Mouse (Mus musculus) neural tube, embryonic 12.5 days (tissue): ENCODE results near the gene Ndufv1. TPM values are rescaled to one million over a fixed set of nuclear protein-coding genes. Genes with fewer than 3 reads are reported as not detected.
"Not testable (repeated sequence)": the region's sequence is repeated elsewhere in the genome, so short reads cannot be mapped to it uniquely, and the experiment has no call there.

Experiments used
- ATAC-seq: fragments of 200-750 bp; cut with Nextera tagmentation; 2 replicates; pipeline ENCODE4 v1.8.0; 2017; ENCODE audit warnings: low read depth, mild to moderate bottlenecking, moderate TSS enrichment, moderate library complexity; ENCODE audit not compliant: low FRiP score
- H3K27ac ChIP-seq: fragments of 300-500 bp; sonication (generic); 2 replicates; pipeline ENCODE4 v1.5.1; 2016
- H3K27me3 ChIP-seq: fragments of 300-500 bp; sonication (generic); replicated peaks from 2 replicates; pipeline ENCODE4 v1.6.1; 2016; ENCODE audit warnings: mild to moderate bottlenecking
- H3K36me3 ChIP-seq: fragments of 300-500 bp; sonication (generic); 2 replicates; pipeline ENCODE4 v1.6.1; 2016; ENCODE audit warnings: mild to moderate bottlenecking
- H3K4me1 ChIP-seq: fragments of 300-500 bp; sonication (generic); 2 replicates; pipeline ENCODE4 v1.6.1; 2016
- H3K4me2 ChIP-seq: fragments of 300-500 bp; sonication (generic); replicated peaks from 2 replicates; pipeline ENCODE4 v1.6.1; 2016; ENCODE audit warnings: mild to moderate bottlenecking
- H3K4me3 ChIP-seq: fragments of 300-500 bp; sonication (generic); 2 replicates; pipeline ENCODE4 v1.5.1; 2016
- H3K9ac ChIP-seq: fragments of 300-500 bp; sonication (generic); 2 replicates; pipeline ENCODE4 v1.6.1; 2016; ENCODE audit warnings: mild to moderate bottlenecking
- H3K9me3 ChIP-seq: fragments of 300-500 bp; sonication (generic); 2 replicates; pipeline ENCODE4 v1.6.1; 2016; ENCODE audit warnings: mild to moderate bottlenecking
- WGBS: fragments of 180-500 bp; shearing (Covaris S2); methylation state at CpG from one replicate; pipeline ENCODE4 v1.1.7; 2016; 5-methylcytosine and 5-hydroxymethylcytosine counted together
- polyA plus RNA-seq: library from polyadenylated mRNA; unstranded; fragments of >200 nt; fragmentation: Nextera tagmentation; extraction: Ambion mirVana; gene quantifications from 2 replicates; pipeline ENCODE4 v1.2.1, GENCODE M21; 2016

The Ndufv1 gene
- polyA plus RNA-seq, 1 experiment from 2014 or later = 209 TPM

GRCm38 (mm10) chr19:4052516-4053030 is 40.0 kb upstream of the Ndufv1 start:
- Histone ChIP-seq H3K4me3 (no peak overlapping the region), H3K36me3 (no peaks in the 10 kb centered on the region), H3K27ac (no peak overlapping the region), H3K4me1 (no peaks in the 10 kb centered on the region), H3K27me3 (no peaks in the 10 kb centered on the region), H3K4me2 (no peak overlapping the region), H3K9ac (no peak overlapping the region), H3K9me3 (no peaks in the 10 kb centered on the region)
- no peak for ATAC-seq
- 83% methylated on average over 5 of the region's 5 CpGs for WGBS

- no peak overlapping the region for H3K27ac ChIP-seq
- no peaks in the 10 kb centered on the region for H3K4me1 ChIP-seq
- H3K9ac ChIP-seq = no peak overlapping the region
- H3K36me3 ChIP-seq = no peaks in the 10 kb centered on the region
- 56% methylated on average over 10 of the region's 10 CpGs for WGBS
- no peaks in the 10 kb centered on the region for H3K9me3 ChIP-seq
- no peak for ATAC-seq
- no peak overlapping the region for H3K4me2 ChIP-seq
- H3K27me3 ChIP-seq = no peaks in the 10 kb centered on the region
- H3K4me3 ChIP-seq = no peak overlapping the region
Observed at GRCm38 (mm10) chr19:4051741-4052515, 39.3 kb upstream of the Ndufv1 start.

GRCm38 (mm10) chr19:4051016-4051415 is 38.4 kb upstream of the Ndufv1 start:
- H3K9ac ChIP-seq = no peak overlapping the region
- H3K4me3 ChIP-seq = no peak overlapping the region
- H3K36me3 ChIP-seq = no peaks in the 10 kb centered on the region
- no peak overlapping the region for H3K4me2 ChIP-seq
- no peak overlapping the region for H3K27ac ChIP-seq
- ATAC-seq = no peak
- no peaks in the 10 kb centered on the region for H3K9me3 ChIP-seq
- 94% methylated on average over 5 of the region's 5 CpGs for WGBS
- H3K27me3 ChIP-seq = no peaks in the 10 kb centered on the region
- H3K4me1 ChIP-seq = no peaks in the 10 kb centered on the region

- not testable (repeated sequence) for H3K36me3 ChIP-seq, H3K4me3 ChIP-seq, H3K4me1 ChIP-seq, H3K9ac ChIP-seq, H3K27me3 ChIP-seq, ATAC-seq, H3K4me2 ChIP-seq, H3K27ac ChIP-seq, H3K9me3 ChIP-seq
- 80% methylated on average over 5 of the region's 5 CpGs for WGBS
Observed at GRCm38 (mm10) chr19:4049069-4049468, 36.5 kb upstream of the Ndufv1 start.

- ATAC-seq = no peak
- no peaks in the 10 kb centered on the region for H3K4me1 ChIP-seq
- H3K9ac ChIP-seq = no peak overlapping the region
- WGBS = 18% methylated on average over 4 of the region's 4 CpGs
- H3K9me3 ChIP-seq = no peaks in the 10 kb centered on the region
- no peaks in the 10 kb centered on the region for H3K36me3 ChIP-seq
- H3K27ac ChIP-seq = no peak overlapping the region
- H3K4me2 ChIP-seq = no peak overlapping the region
- H3K27me3 ChIP-seq = no peaks in the 10 kb centered on the region
- no peak overlapping the region for H3K4me3 ChIP-seq
Observed at GRCm38 (mm10) chr19:4047859-4048258, 35.3 kb upstream of the Ndufv1 start.

GRCm38 (mm10) chr19:4046866-4047254 is 34.3 kb upstream of the Ndufv1 start:
- no peaks in the 10 kb centered on the region for H3K4me1 ChIP-seq
- no peaks in the 10 kb centered on the region for H3K36me3 ChIP-seq
- H3K9ac ChIP-seq = no peak overlapping the region
- 82% methylated on average over 8 of the region's 8 CpGs for WGBS
- H3K27ac ChIP-seq = no peak overlapping the region
- H3K4me2 ChIP-seq = no peak overlapping the region
- H3K9me3 ChIP-seq = no peaks in the 10 kb centered on the region
- no peak overlapping the region for H3K4me3 ChIP-seq
- H3K27me3 ChIP-seq = no peaks in the 10 kb centered on the region
- no peak for ATAC-seq

- Histone ChIP-seq H3K27me3 (no peaks in the 10 kb centered on the region), H3K36me3 (no peaks in the 10 kb centered on the region), H3K4me3 (no peak within 1 kb of the TSS), H3K27ac (no peak within 1 kb of the TSS), H3K4me1 (no peaks in the 10 kb centered on the region), H3K9me3 (no peaks in the 10 kb centered on the region), H3K4me2 (no peak within 1 kb of the TSS), H3K9ac (no peak within 1 kb of the TSS)
- 61% methylated on average over 16 of the region's 16 CpGs for WGBS
- no peak for ATAC-seq
Observed at GRCm38 (mm10) chr19:4045966-4046865, 33.6 kb upstream of the Ndufv1 start, which contains the start of gene Gstp2. Gstp2 (minus strand) TSS chr19:4046023.

GRCm38 (mm10) chr19:4044109-4044508 is 31.5 kb upstream of the Ndufv1 start:
- ATAC-seq, H3K36me3 ChIP-seq, H3K4me2 ChIP-seq, H3K9ac ChIP-seq, H3K27ac ChIP-seq, H3K4me1 ChIP-seq, H3K27me3 ChIP-seq, H3K4me3 ChIP-seq, H3K9me3 ChIP-seq: not testable (repeated sequence)
- 94% methylated on average over 5 of the region's 5 CpGs for WGBS

- ATAC-seq = no peak
- no peak overlapping the region for H3K4me2 ChIP-seq
- H3K4me1 ChIP-seq = peaks cover 4% of the 10 kb centered on the region; the same call in 1 of the 2 replicates
- no peak overlapping the region for H3K9ac ChIP-seq
- H3K27ac ChIP-seq = no peak overlapping the region
- H3K9me3 ChIP-seq = no peaks in the 10 kb centered on the region
- H3K4me3 ChIP-seq = no peak overlapping the region
- H3K27me3 ChIP-seq = no peaks in the 10 kb centered on the region
- no peaks in the 10 kb centered on the region for H3K36me3 ChIP-seq
- 78% methylated on average over 14 of the region's 14 CpGs for WGBS
Observed at GRCm38 (mm10) chr19:4042124-4042523, 29.5 kb upstream of the Ndufv1 start.

- H3K4me1 ChIP-seq, ATAC-seq, H3K36me3 ChIP-seq, H3K9ac ChIP-seq, H3K9me3 ChIP-seq, H3K4me3 ChIP-seq, H3K27ac ChIP-seq, H3K27me3 ChIP-seq, H3K4me2 ChIP-seq: not testable (repeated sequence)
- 79% methylated on average over 3 of the region's 4 CpGs for WGBS
Observed at GRCm38 (mm10) chr19:4041500-4041899, 28.9 kb upstream of the Ndufv1 start.

- not testable (repeated sequence) for H3K9ac ChIP-seq, H3K36me3 ChIP-seq, H3K9me3 ChIP-seq, H3K4me3 ChIP-seq, H3K4me2 ChIP-seq, ATAC-seq, H3K27ac ChIP-seq, H3K4me1 ChIP-seq, H3K27me3 ChIP-seq
- WGBS = 88% methylated on average over 5 of the region's 5 CpGs
Observed at GRCm38 (mm10) chr19:4040941-4041340, 28.3 kb upstream of the Ndufv1 start.

- ATAC-seq = peak; percentile 82
Observed at GRCm38 (mm10) chr19:4037788-4038232, 25.2 kb upstream of the Ndufv1 start, which contains the start of gene Gstp1. Gstp1 (minus strand) TSS chr19:4037985.

More at GRCm38 (mm10) chr19:4037788-4038232, 25.2 kb upstream of the Ndufv1 start, which contains the start of gene Gstp1:
- Histone ChIP-seq H3K4me2 (peak within 1 kb of the TSS; percentile 79), H3K9ac (peak within 1 kb of the TSS; percentile 67), H3K4me1 (peaks cover 9% of the 10 kb centered on the region), H3K4me3 (peak within 1 kb of the TSS; percentile 53), H3K27me3 (no peaks in the 10 kb centered on the region), H3K9me3 (no peaks in the 10 kb centered on the region), H3K36me3 (0 out of 2 replicates have a peak, but pooled peaks cover 2% of the 10 kb centered on the region), H3K27ac (0 out of 2 replicates have a peak within 1 kb of the TSS, but pooled peaks have one; percentile 26)
- WGBS = under 1% methylated on average over 26 of the region's 26 CpGs
